Mouse (Mus musculus): ENCODE measurements at regions not wholly inside any gene's neighbourhood (a gene's known extent, or its start where the extent isn't known, plus 50 kb on each side); places are given as distances from the start of the nearest gene placed in this dataset.
"Not testable (repeated sequence)": the region's sequence is repeated elsewhere in the genome, so short reads cannot be mapped to it uniquely, and the experiment has no call there.

DNA sequence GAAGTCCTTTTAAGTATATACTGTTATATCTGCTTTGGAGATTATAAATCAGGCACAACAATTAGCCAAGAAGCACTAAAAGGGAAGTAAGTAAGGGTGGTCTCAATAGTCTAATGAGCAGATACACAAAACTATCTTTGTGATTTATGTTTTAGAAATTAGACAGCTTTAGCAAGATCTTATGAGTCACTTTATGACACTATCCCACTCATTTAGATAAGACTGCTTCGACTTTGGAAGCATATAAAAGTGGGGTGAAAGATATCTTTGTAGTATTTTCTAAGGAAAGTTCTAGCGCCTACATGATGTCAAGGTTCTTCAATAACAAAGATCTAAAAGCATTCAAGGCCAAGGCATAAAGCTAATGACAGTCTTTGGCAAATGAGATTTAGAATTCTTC is 214.5 kb upstream of the Slc7a11 start:
- H3K4me1 ChIP-seq (ENCODE audit: control insufficient read depth, insufficient read depth, low read length) = no peaks in the 10 kb centered on the region
- TF ChIP-seq CTCF (IDR thresholded peaks at IDR 0.05; ENCODE audit: borderline replicate concordance, insufficient read depth, low read length) (no peak), POLR2A (IDR thresholded peaks at IDR 0.05; ENCODE audit: low read depth, low read length) (no peak)
- no peak overlapping the region for H3K27ac ChIP-seq (ENCODE audit: insufficient read depth, low read length)
- no peak overlapping the region for H3K4me3 ChIP-seq (ENCODE audit: insufficient read depth, low read length)

DNA sequence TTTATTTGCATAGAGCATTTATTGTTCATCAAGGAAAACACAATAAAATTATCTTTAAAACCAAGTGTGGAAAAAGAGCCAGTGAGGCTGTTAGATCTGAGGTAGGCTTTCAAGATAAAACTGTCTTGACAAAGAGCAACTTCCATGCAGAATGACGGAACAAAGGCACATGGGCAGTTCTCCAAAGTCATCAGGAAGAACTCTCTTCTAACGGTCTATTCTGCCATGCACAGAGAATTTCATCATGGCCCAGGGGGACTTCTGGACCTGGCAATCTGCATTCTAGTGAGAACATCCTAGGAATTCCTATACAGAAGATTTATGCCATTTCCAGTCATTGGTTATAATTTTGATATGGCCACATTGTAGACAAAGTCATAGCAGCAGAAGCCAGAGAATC is 211.0 kb upstream of the Slc7a11 start:
- TF ChIP-seq CTCF (IDR thresholded peaks at IDR 0.05; ENCODE audit: borderline replicate concordance, insufficient read depth, low read length) = no peak
- TF ChIP-seq POLR2A (IDR thresholded peaks at IDR 0.05; ENCODE audit: low read depth, low read length) = no peak
- no peak overlapping the region for H3K27ac ChIP-seq (ENCODE audit: insufficient read depth, low read length)
- H3K4me3 ChIP-seq (ENCODE audit: insufficient read depth, low read length) = no peak overlapping the region
- no peaks in the 10 kb centered on the region for H3K4me1 ChIP-seq (ENCODE audit: control insufficient read depth, insufficient read depth, low read length)

DNA sequence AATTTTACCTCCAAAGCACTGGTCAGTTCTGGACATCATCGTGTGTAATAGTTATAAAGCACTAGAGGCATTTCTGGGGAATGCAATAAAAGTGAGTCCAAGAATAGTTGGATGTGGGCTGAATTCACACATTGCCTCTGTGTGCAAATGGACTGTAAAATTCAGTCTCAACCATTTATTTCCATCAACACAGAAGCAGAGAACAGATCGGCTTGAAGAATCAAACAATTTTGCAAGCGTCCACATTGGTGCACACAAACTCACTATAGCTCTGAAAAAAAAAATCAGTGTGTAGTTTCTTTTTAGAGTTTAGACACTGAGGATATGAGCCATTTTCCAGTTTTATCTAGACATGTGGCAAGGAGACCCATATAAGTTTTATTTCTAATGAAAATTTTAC is 208.9 kb upstream of the Slc7a11 start:
- H3K4me3 ChIP-seq (ENCODE audit: insufficient read depth, low read length) = no peak overlapping the region
- TF ChIP-seq POLR2A (IDR thresholded peaks at IDR 0.05; ENCODE audit: low read depth, low read length) = no peak
- no peak for TF ChIP-seq CTCF (IDR thresholded peaks at IDR 0.05; ENCODE audit: borderline replicate concordance, insufficient read depth, low read length)
- no peaks in the 10 kb centered on the region for H3K4me1 ChIP-seq (ENCODE audit: control insufficient read depth, insufficient read depth, low read length)
- H3K27ac ChIP-seq (ENCODE audit: insufficient read depth, low read length) = no peak overlapping the region

DNA sequence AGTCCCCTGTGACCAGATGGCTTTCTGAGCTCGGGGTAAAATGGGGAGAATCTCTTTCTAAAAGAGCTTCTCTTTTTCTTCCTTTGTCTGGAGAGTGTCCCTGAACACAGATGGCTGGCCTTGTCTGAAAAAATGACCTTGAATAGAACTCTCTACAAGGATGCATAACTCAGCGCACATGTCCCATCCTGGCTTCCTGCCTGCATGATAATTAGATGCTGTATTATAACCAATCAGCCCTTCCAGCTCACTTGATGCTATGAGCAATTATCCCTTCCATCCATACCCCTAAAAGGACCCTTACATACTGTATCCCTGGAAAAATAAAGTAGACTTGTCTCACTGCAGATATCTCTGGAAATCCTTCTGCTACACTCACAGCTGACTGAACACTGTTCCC is 199.7 kb upstream of the Slc7a11 start:
- Histone ChIP-seq H3K4me1 (ENCODE audit: control insufficient read depth, insufficient read depth, low read length) (no peaks in the 10 kb centered on the region), H3K4me3 (ENCODE audit: insufficient read depth, low read length) (no peak overlapping the region), H3K27ac (ENCODE audit: insufficient read depth, low read length) (no peak overlapping the region)
- no peak for TF ChIP-seq POLR2A (IDR thresholded peaks at IDR 0.05; ENCODE audit: low read depth, low read length)
- no peak for TF ChIP-seq CTCF (IDR thresholded peaks at IDR 0.05; ENCODE audit: borderline replicate concordance, insufficient read depth, low read length)

DNA sequence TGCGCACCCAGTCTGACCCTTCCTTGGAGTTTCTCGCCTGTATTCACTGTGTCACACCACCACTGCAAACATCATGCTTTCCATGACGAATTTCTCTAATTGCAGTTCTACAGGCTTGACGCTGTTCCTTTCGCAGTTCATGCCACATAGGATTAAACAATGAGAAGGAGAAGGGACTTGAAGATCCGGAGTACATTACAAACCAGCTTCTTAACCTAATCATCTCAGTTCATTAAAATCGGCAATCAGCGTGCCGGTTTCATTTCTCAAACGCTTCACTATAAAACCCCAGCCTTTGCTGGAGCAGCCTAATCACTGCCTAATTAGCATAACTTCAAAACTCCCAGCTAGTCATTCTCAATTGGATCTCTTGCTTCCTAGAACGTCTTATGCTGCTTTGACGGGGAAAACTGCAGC is 196.5 kb upstream of the Slc7a11 start:
- no peaks in the 10 kb centered on the region for H3K4me1 ChIP-seq (ENCODE audit: control insufficient read depth, insufficient read depth, low read length)
- no peak overlapping the region for H3K4me3 ChIP-seq (ENCODE audit: insufficient read depth, low read length)
- H3K27ac ChIP-seq (ENCODE audit: insufficient read depth, low read length) = no peak overlapping the region
- no peak for TF ChIP-seq POLR2A (IDR thresholded peaks at IDR 0.05; ENCODE audit: low read depth, low read length)
- no peak for TF ChIP-seq CTCF (IDR thresholded peaks at IDR 0.05; ENCODE audit: borderline replicate concordance, insufficient read depth, low read length)

DNA sequence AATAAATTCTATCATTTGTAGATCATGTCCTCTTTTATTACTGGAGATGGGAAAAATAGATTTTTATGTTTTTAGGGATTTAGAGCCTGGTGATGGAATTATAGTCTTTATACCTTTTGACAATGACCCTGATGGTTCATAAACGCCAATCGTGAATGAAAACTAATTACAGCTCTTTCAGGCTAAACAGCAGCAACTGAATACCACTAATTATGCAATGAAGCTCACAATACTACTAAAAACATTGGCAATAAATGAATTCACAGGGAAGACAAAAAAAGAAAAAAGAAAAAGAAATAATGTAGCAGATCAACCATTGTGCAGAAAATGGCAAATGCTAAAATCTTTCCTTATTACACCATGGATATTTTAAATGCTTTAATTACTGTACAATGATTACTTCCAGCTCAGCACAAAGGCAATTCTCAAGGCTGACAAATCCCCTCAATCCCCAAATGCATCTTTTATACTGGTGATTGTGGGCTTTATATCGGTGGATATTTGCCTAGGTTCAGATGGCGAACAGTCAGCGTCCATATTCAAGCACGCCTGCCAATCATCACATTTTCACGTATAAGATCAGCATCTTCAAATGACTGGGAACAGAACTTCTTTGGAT is 191.2 kb upstream of the Slc7a11 start:
- no peak for TF ChIP-seq POLR2A (IDR thresholded peaks at IDR 0.05; ENCODE audit: low read depth, low read length)
- TF ChIP-seq CTCF (IDR thresholded peaks at IDR 0.05; ENCODE audit: borderline replicate concordance, insufficient read depth, low read length) = no peak
- Histone ChIP-seq H3K27ac (ENCODE audit: insufficient read depth, low read length) (no peak overlapping the region), H3K4me1 (ENCODE audit: control insufficient read depth, insufficient read depth, low read length) (no peaks in the 10 kb centered on the region), H3K4me3 (ENCODE audit: insufficient read depth, low read length) (no peak overlapping the region)

DNA sequence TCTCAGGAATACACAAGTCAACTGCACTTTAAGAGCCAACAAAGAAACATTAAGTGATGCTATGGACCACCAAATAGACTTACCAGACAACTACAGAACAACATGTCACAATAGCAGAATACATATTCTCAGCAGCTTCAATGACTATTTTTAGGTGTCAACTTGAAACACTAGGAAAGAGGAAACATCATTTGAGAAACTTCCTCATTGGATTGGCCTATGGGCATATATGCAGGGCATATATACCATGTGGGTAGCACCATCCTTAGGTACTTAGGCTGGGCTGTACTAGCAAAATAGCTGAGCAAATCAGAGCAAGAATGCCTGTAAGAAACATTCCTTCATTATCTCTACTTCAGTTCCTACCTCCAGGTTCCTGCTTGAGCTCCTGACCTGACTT is 187.9 kb upstream of the Slc7a11 start:
- no peak overlapping the region for H3K4me3 ChIP-seq (ENCODE audit: insufficient read depth, low read length)
- no peak overlapping the region for H3K27ac ChIP-seq (ENCODE audit: insufficient read depth, low read length)
- H3K4me1 ChIP-seq (ENCODE audit: control insufficient read depth, insufficient read depth, low read length) = no peaks in the 10 kb centered on the region
- TF ChIP-seq POLR2A (IDR thresholded peaks at IDR 0.05; ENCODE audit: low read depth, low read length) (no peak), CTCF (IDR thresholded peaks at IDR 0.05; ENCODE audit: borderline replicate concordance, insufficient read depth, low read length) (no peak)

DNA sequence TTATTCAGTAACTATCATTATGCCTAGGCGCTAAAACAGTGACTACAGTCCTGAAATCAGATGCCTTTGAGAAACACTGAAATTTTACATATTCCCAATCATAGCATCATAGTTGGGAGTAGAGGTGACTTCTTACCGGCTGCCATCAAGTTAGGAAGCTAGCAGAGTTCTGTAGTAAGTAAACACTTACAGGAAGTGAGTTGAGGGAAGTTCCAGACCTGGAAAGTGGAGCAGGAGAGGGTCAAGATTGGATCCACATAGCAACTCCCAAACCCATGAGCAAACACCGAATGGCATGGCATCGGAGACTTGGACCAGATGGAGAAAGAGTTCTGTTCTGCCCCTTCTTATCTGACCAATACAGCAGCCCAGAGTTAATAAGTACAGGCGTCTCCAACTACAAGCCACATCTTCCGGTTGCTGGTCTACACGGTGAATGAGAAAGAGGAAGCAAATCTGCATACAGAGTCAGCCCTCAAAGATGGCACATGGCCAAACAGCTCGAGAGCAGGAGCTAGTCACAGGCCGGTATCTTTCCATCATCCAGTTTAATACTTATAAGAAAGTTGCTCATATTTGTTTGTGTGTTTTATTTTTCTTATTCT is 184.8 kb upstream of the Slc7a11 start:
- H3K27ac ChIP-seq (ENCODE audit: insufficient read depth, low read length) = no peak overlapping the region
- TF ChIP-seq CTCF (IDR thresholded peaks at IDR 0.05; ENCODE audit: borderline replicate concordance, insufficient read depth, low read length) (no peak), POLR2A (IDR thresholded peaks at IDR 0.05; ENCODE audit: low read depth, low read length) (no peak)
- no peak overlapping the region for H3K4me3 ChIP-seq (ENCODE audit: insufficient read depth, low read length)
- H3K4me1 ChIP-seq (ENCODE audit: control insufficient read depth, insufficient read depth, low read length) = no peaks in the 10 kb centered on the region

DNA sequence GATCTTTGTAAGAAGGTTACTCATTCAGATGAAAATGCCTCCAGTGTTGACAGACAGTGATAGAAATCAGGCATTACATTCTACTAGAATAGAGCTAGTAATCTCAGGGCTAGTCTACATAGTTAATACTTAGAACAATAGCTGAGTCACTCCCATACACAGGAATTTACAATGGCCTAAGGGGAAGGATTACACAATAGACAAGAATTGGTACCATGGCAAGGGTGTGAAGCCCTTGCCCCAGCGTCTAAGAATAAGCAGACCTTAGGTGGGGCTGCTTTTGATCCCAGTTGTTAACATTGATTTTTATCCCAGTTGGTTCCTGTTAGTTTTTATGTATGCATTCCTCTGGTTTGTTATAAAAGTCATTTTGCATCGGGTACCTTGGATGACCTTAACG is 177.8 kb upstream of the Slc7a11 start:
- H3K4me3 ChIP-seq (ENCODE audit: insufficient read depth, low read length) = not testable (repeated sequence)

DNA sequence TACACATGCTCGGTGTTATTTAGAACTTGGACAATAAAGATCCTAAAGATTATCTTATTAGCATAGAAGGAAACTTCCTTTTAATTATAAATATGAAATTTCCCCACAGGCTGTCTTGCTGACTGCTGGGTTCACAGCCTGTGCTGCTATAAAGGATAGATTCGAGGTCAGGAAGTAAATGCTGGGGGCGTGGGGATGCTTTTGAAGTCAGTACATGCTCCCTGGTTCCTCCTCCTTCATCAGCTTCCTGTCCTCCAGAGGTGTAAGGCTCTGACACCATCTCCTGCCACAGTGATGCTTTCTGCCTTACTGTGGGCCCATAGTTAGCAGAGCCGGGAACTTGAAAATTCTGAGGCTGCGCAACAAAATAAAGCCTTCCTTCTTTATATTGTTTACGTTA is 175.6 kb upstream of the Slc7a11 start:
- no peaks in the 10 kb centered on the region for H3K4me1 ChIP-seq (ENCODE audit: control insufficient read depth, insufficient read depth, low read length)
- no peak overlapping the region for H3K4me3 ChIP-seq (ENCODE audit: insufficient read depth, low read length)
- TF ChIP-seq CTCF (IDR thresholded peaks at IDR 0.05; ENCODE audit: borderline replicate concordance, insufficient read depth, low read length) (no peak), POLR2A (IDR thresholded peaks at IDR 0.05; ENCODE audit: low read depth, low read length) (no peak)
- no peak overlapping the region for H3K27ac ChIP-seq (ENCODE audit: insufficient read depth, low read length)

More for the DNA sequence above, 177.8 kb upstream of the Slc7a11 start:
- not testable (repeated sequence) for H3K27ac ChIP-seq (ENCODE audit: insufficient read depth, low read length); H3K4me1 ChIP-seq (ENCODE audit: control insufficient read depth, insufficient read depth, low read length)

Measured in embryonic fibroblast, embryonic 13.5 days (primary cell).